ENCODE assay signal across 10 mouse cellular contexts in genomic region chr9:70049416-70049783, GRCm38 (mm10). TPM values are rescaled to one million over a fixed set of nuclear protein-coding genes. Genes with fewer than 3 reads are reported as not detected.
DNase-seq lines count a peak whose midpoint lies in the region; ATAC-seq and TF ChIP-seq lines count a peak whose summit lies in the region.
"Had no signal": no experiment of that assay in that cellular context is flagged by ENCODE, and none has a peak within 500 bp of the region (broad histone marks: within the 10 kb centered on the region; RNA-seq: fewer than 3 reads in every experiment).

No protein-coding gene starts in this region.

- H3K27me3 ChIP-seq in forebrain, postnatal 0 days (ENCODE audit: insufficient read depth, low read length): no peaks in the 10 kb centered on the region
- H3K27me3 ChIP-seq in forebrain, embryonic 15.5 days: no peaks in the 10 kb centered on the region
- H3K27me3 ChIP-seq in lung, embryonic 14.5 days (ENCODE audit: insufficient read depth, low read length): no peaks in the 10 kb centered on the region
- H3K27me3 ChIP-seq in embryonic facial prominence, embryonic 14.5 days (replicated peaks; ENCODE audit: control insufficient read depth, insufficient read depth, low read length): no peaks in the 10 kb centered on the region

- H3K9ac ChIP-seq in forebrain, postnatal 0 days: no peak overlapping the region
- no peak overlapping the region for H3K9ac ChIP-seq in forebrain, embryonic 15.5 days (replicated peaks)
- H3K9ac ChIP-seq in lung, embryonic 14.5 days: no peak overlapping the region
- no peak overlapping the region for H3K9ac ChIP-seq in embryonic facial prominence, embryonic 14.5 days (ENCODE audit: low read depth, low read length)

- H3K36me3 ChIP-seq in forebrain, postnatal 0 days (ENCODE audit: insufficient read depth): no peaks in the 10 kb centered on the region
- no peaks in the 10 kb centered on the region for H3K36me3 ChIP-seq in forebrain, embryonic 15.5 days
- no peaks in the 10 kb centered on the region for H3K36me3 ChIP-seq in lung, embryonic 14.5 days (ENCODE audit: insufficient read depth)
- H3K36me3 ChIP-seq in embryonic facial prominence, embryonic 14.5 days (ENCODE audit: control insufficient read depth, insufficient read depth, low read length): no peaks in the 10 kb centered on the region

- DNase-seq in forebrain, postnatal 0 days: no peak
- peak; percentile 67 for DNase-seq in lung, embryonic 14.5 days
- no peak for DNase-seq in lung, postnatal 36 days
- peak; percentile 31 for DNase-seq in embryonic facial prominence, embryonic 14.5 days (ENCODE audit: low spot score)
- DNase-seq in retina, embryonic 14.5 days (ENCODE audit: low spot score): peak; percentile 21
- no peak for DNase-seq in spleen, postnatal 10 days (ENCODE audit: low spot score in 2 of 2)
- no peak for DNase-seq in left cerebral cortex, postnatal 25 days (ENCODE audit: low spot score in 2 of 2)

- intact Hi-C loops in left cerebral cortex, postnatal 25 days (cut with DNase I): no loop called here

- 23% methylated on average over 3 of the region's 3 CpGs for WGBS in forebrain, postnatal 0 days
- 23% methylated on average over 3 of the region's 3 CpGs for WGBS in forebrain, embryonic 15.5 days
- 20% methylated on average over 3 of the region's 3 CpGs for WGBS in lung, embryonic 14.5 days
- WGBS in embryonic facial prominence, embryonic 14.5 days: 24% methylated on average over 3 of the region's 3 CpGs

- no peak overlapping the region for H3K4me2 ChIP-seq in forebrain, postnatal 0 days (ENCODE audit: low read depth)
- H3K4me2 ChIP-seq in forebrain, embryonic 15.5 days (replicated peaks): no peak overlapping the region
- peak overlapping the region; percentile 26 for H3K4me2 ChIP-seq in lung, embryonic 14.5 days
- H3K4me2 ChIP-seq in embryonic facial prominence, embryonic 14.5 days (ENCODE audit: low read depth, low read length): peak overlapping the region; percentile 29; the same call in 1 of the 2 replicates

- H3K9me3 ChIP-seq in forebrain, postnatal 0 days (ENCODE audit: low read length): no peaks in the 10 kb centered on the region
- H3K9me3 ChIP-seq in forebrain, embryonic 15.5 days: no peaks in the 10 kb centered on the region
- no peaks in the 10 kb centered on the region for H3K9me3 ChIP-seq in lung, embryonic 14.5 days (ENCODE audit: low read depth, low read length)
- no peaks in the 10 kb centered on the region for H3K9me3 ChIP-seq in embryonic facial prominence, embryonic 14.5 days (ENCODE audit: control insufficient read depth, low read length)

- H3K27ac ChIP-seq in forebrain, postnatal 0 days (ENCODE audit: low read depth, low read length): no peak overlapping the region
- H3K27ac ChIP-seq in forebrain, embryonic 15.5 days (replicated peaks): no peak overlapping the region
- H3K27ac ChIP-seq in lung, embryonic 14.5 days (ENCODE audit: low read depth): peak overlapping the region; percentile 79; the same call in 1 of the 2 replicates
- no peak overlapping the region; the same call in 1 of the 2 replicates for H3K27ac ChIP-seq in embryonic facial prominence, embryonic 14.5 days (replicated peaks; ENCODE audit: low read depth, low read length)

- no peak for TF ChIP-seq CTCF in forebrain, postnatal 0 days (IDR thresholded peaks at IDR 0.05; ENCODE audit: low read depth)
- TF ChIP-seq CTCF in lung, embryonic 14.5 days (IDR thresholded peaks at IDR 0.05; ENCODE audit: low read depth): no peak

- H3K4me1 ChIP-seq in forebrain, postnatal 0 days (ENCODE audit: insufficient read depth): no peaks in the 10 kb centered on the region
- no peaks in the 10 kb centered on the region for H3K4me1 ChIP-seq in forebrain, embryonic 15.5 days
- peaks cover 22% of the 10 kb centered on the region for H3K4me1 ChIP-seq in lung, embryonic 14.5 days (ENCODE audit: insufficient read depth)
- H3K4me1 ChIP-seq in embryonic facial prominence, embryonic 14.5 days (ENCODE audit: control insufficient read depth, insufficient read depth, low read length): peaks cover 12% of the 10 kb centered on the region

- ATAC-seq in forebrain, postnatal 0 days: peak; percentile 45; the same call in 1 of the 2 replicates
- ATAC-seq in forebrain, embryonic 15.5 days (replicated peaks): no peak
- ATAC-seq in lung, embryonic 14.5 days (ENCODE audit: insufficient read depth): peak; percentile 72; the same call in 1 of the 2 replicates
- no peak for ATAC-seq in embryonic facial prominence, embryonic 14.5 days (ENCODE audit: low read depth)

- no peak overlapping the region for H3K4me3 ChIP-seq in forebrain, postnatal 0 days (ENCODE audit: low read depth, low read length)
- H3K4me3 ChIP-seq in forebrain, embryonic 15.5 days: no peak overlapping the region
- no peak overlapping the region for H3K4me3 ChIP-seq in lung, embryonic 14.5 days (ENCODE audit: low read depth, low read length)
- H3K4me3 ChIP-seq in embryonic facial prominence, embryonic 14.5 days (ENCODE audit: low read depth, low read length): no peak overlapping the region

RNA-seq across cellular contexts. Expression of gene Gcnt3, which starts 11.5 kb away (rescaled TPM):
- not detected in 2 replicates for total RNA-seq in forebrain, postnatal 0 days (2014; rRNA removed)
- polyA plus RNA-seq in forebrain, postnatal 0 days (2015; fragmentation: Nextera tagmentation; extraction: Ambion mirVana): not detected in 2 replicates
- polyA plus RNA-seq in forebrain, embryonic 15.5 days (2015; fragmentation: Nextera tagmentation; extraction: Ambion mirVana): not detected in 2 replicates
- polyA plus RNA-seq in lung, embryonic 14.5 days (2014; fragmentation: Nextera tagmentation; extraction: Ambion mirVana): 0.18 and 0.21 TPM in 2 replicates
- 0.04 and 0.06 TPM in 2 replicates for polyA plus RNA-seq in embryonic facial prominence, embryonic 14.5 days (2014; fragmentation: Nextera tagmentation; extraction: Ambion mirVana)
- total RNA-seq in left cerebral cortex, postnatal 25 days (2021): not detected
- total RNA-seq: megakaryocyte, adult 5-6 weeks had no signal
- polyA plus RNA-seq: adrenal gland, adult 2 months had no signal

RNA-seq across cellular contexts. Expression of gene Gtf2a2, which starts 37.0 kb away (rescaled TPM):
- total RNA-seq in forebrain, postnatal 0 days (2014; rRNA removed): 139 and 206 TPM in 2 replicates
- 257 and 317 TPM in 2 replicates for polyA plus RNA-seq in forebrain, postnatal 0 days (2015; fragmentation: Nextera tagmentation; extraction: Ambion mirVana)
- 208 and 210 TPM in 2 replicates for polyA plus RNA-seq in forebrain, embryonic 15.5 days (2015; fragmentation: Nextera tagmentation; extraction: Ambion mirVana)
- polyA plus RNA-seq in lung, embryonic 14.5 days (2014; fragmentation: Nextera tagmentation; extraction: Ambion mirVana): 223 and 228 TPM in 2 replicates
- 192 TPM in 2 replicates for polyA plus RNA-seq in embryonic facial prominence, embryonic 14.5 days (2014; fragmentation: Nextera tagmentation; extraction: Ambion mirVana)
- total RNA-seq in left cerebral cortex, postnatal 25 days (2021): 10 to 100 TPM; 55.0 to 61.3 TPM

Comparison
In these comparisons a context has a peak if more than half of its experiments do, and no peak if none do; other contexts are left out.
1. ATAC-seq: peak in forebrain, postnatal 0 days (single experiment) and lung, embryonic 14.5 days (single experiment); none in forebrain, embryonic 15.5 days (single experiment) and embryonic facial prominence, embryonic 14.5 days (single experiment).
2. DNase-seq: peak in lung, embryonic 14.5 days (single experiment), embryonic facial prominence, embryonic 14.5 days (single experiment) and retina, embryonic 14.5 days (single experiment); none in forebrain, postnatal 0 days (single experiment), lung, postnatal 36 days (single experiment), spleen, postnatal 10 days (0 of 2) and left cerebral cortex, postnatal 25 days (0 of 2).
3. H3K4me2 ChIP-seq: peak in lung, embryonic 14.5 days (single experiment) and embryonic facial prominence, embryonic 14.5 days (single experiment); none in forebrain, postnatal 0 days (single experiment) and forebrain, embryonic 15.5 days (single experiment).